Mouse (Mus musculus): ENCODE results near the gene Adgrl3. TPM values are rescaled to one million over a fixed set of nuclear protein-coding genes. Genes with fewer than 3 reads are reported as not detected.

Gene Adgrl3
- total and polyA plus RNA-seq, 3 experiments: 0.90 to 3.5 (median 3.4) TPM

DNA sequence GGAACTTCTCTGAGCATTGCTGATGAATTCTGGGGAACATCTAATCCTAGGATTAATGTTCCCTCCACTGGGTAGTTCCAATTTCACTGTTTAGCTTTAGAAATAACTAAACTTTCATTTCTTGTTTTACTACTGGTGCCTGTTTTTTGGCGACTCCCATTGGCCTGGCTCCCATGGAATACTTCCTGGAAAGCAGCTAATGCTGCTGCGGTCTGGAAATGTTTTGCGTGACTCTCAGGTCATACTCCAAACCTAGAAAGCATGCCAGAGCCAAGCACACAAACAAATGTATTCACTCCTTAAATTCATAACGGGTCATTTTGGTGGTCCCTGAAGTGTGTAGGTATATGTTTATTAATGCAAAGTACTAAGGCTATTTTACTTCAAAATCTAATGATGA is 666.9 kb downstream of the Adgrl3 start:
- intact Hi-C loops (cut with DNase I): no loop called here
- Histone ChIP-seq H3K4me3 (no peak overlapping the region), H3K9ac (ENCODE audit: low read depth, low read length) (no peak overlapping the region), H3K27ac (no peak overlapping the region), H3K36me3 (ENCODE audit: control insufficient read depth, insufficient read depth, low read length) (no peaks in the 10 kb centered on the region), H3K27me3 (ENCODE audit: control insufficient read depth, insufficient read depth, low read length) (no peaks in the 10 kb centered on the region), H3K4me1 (ENCODE audit: control insufficient read depth, insufficient read depth, low read length) (no peaks in the 10 kb centered on the region), H3K79me2 (replicated peaks; ENCODE audit: control insufficient read depth, insufficient read depth, low read length) (no peaks in the 10 kb centered on the region)
- peak; percentile 13 to 18 for DNase-seq
- TF ChIP-seq CTCF (IDR thresholded peaks at IDR 0.05): no peak
- no peak for TF ChIP-seq POLR2A (IDR thresholded peaks at IDR 0.05; ENCODE audit: insufficient read depth, low read depth, low read length)
- no peak for TF ChIP-seq EP300 (IDR thresholded peaks at IDR 0.05; ENCODE audit: insufficient read depth, low read depth, low read length)
- 50% methylated on average over 4 of the region's 4 CpGs for whole genome bisulfite sequencing

DNA sequence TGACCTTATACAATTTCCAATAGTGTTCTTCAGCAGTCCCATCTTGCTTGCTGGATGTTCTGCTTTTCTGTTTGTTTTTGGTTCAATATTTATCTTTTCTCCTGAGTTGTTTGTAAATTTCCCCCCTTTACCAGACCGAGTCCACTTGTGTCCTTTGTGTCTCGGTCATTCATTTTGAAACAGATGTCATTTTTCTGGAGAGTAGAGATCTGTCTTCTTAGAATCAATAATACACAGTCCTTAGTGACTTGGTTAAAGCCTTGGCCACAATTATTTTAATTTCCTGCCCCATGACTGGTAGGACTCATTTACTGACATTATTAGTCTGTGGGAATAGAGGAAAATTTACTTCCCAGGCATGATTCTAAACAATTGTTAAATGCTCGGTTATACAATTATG is 709.7 kb downstream of the Adgrl3 start:
- 57% methylated on average over 3 of the region's 3 CpGs for WGBS
- Histone ChIP-seq H3K4me1 (ENCODE audit: control insufficient read depth, insufficient read depth, low read length) (no peaks in the 10 kb centered on the region), H3K27me3 (ENCODE audit: control insufficient read depth, insufficient read depth, low read length) (no peaks in the 10 kb centered on the region), H3K79me2 (replicated peaks; ENCODE audit: control insufficient read depth, insufficient read depth, low read length) (no peaks in the 10 kb centered on the region), H3K36me3 (ENCODE audit: control insufficient read depth, insufficient read depth, low read length) (no peaks in the 10 kb centered on the region), H3K27ac (no peak overlapping the region), H3K4me3 (no peak overlapping the region), H3K9ac (ENCODE audit: low read depth, low read length) (no peak overlapping the region)
- intact Hi-C loops (cut with DNase I): no loop called here
- no peak for TF ChIP-seq POLR2A (IDR thresholded peaks at IDR 0.05; ENCODE audit: insufficient read depth, low read depth, low read length)
- no peak for TF ChIP-seq EP300 (IDR thresholded peaks at IDR 0.05; ENCODE audit: insufficient read depth, low read depth, low read length)
- no peak for TF ChIP-seq CTCF (IDR thresholded peaks at IDR 0.05)
- no peak for DNase-seq

DNA sequence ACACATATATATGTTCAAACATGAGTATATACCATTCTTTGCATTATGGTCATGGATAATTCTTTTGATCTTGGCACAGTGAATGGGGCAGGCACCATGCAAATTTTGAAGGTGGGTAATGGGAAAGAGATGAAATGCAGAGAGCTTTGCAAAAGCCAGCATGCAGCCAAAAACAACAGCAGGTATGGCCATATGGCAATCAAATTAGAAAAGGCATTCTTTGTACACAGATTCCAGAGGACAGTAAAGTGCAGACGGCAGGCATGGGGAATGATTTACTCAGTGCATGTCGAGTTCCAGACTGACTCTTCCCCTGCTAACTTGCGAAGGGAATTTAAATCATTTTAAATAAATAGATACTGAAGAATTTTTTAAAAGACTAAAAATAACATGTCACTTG is 716.1 kb downstream of the Adgrl3 start:
- TF ChIP-seq POLR2A (IDR thresholded peaks at IDR 0.05; ENCODE audit: insufficient read depth, low read depth, low read length): no peak
- no peak for TF ChIP-seq EP300 (IDR thresholded peaks at IDR 0.05; ENCODE audit: insufficient read depth, low read depth, low read length)
- TF ChIP-seq CTCF (IDR thresholded peaks at IDR 0.05): no peak
- intact Hi-C loops (cut with DNase I): no loop called here
- Histone ChIP-seq H3K9ac (ENCODE audit: low read depth, low read length) (no peak overlapping the region), H3K27me3 (ENCODE audit: control insufficient read depth, insufficient read depth, low read length) (no peaks in the 10 kb centered on the region), H3K4me1 (ENCODE audit: control insufficient read depth, insufficient read depth, low read length) (no peaks in the 10 kb centered on the region), H3K79me2 (replicated peaks; ENCODE audit: control insufficient read depth, insufficient read depth, low read length) (no peaks in the 10 kb centered on the region), H3K27ac (no peak overlapping the region), H3K4me3 (no peak overlapping the region), H3K36me3 (ENCODE audit: control insufficient read depth, insufficient read depth, low read length) (no peaks in the 10 kb centered on the region)
- 73% methylated on average over 3 of the region's 3 CpGs for WGBS
- no peak for DNase-seq

DNA sequence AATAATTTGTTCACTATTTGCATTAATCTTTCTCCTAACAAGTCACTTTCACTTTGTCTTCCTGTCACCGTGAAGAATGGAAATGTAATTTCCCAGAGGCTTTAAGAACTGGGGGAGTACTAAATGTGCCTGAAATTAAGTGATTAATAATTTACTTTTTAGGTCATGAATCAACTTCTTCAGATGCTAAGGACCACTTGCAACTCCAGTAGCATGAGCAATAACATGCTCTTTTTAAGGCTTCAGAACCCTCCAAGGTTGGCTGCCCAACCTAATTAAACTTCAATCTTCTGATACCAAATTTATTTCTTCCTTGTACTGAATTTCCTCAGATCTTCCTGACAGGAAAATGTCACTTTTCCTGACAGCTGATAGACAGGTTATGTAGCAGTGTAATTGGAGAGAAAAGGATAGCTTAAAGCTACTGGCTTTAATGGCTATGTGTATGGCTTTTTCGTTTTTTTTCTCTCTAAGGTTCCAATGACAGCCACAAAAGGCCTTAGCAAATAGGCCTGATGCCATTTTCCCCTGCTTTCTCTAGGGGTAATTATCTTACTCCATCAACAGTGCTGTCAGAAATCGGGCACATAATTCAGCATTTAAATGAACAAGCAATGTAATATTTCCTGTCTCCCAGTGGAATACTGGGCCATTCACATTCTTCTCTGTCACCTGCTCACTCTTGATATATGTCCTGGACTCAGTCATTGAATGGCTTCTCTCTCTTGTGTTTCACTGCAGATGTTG is 718.5 kb downstream of the Adgrl3 start:
- WGBS: 69% methylated on average over 3 of the region's 3 CpGs
- intact Hi-C loops (cut with DNase I): no loop called here
- Histone ChIP-seq H3K79me2 (replicated peaks; ENCODE audit: control insufficient read depth, insufficient read depth, low read length) (no peaks in the 10 kb centered on the region), H3K4me3 (no peak overlapping the region), H3K36me3 (ENCODE audit: control insufficient read depth, insufficient read depth, low read length) (no peaks in the 10 kb centered on the region), H3K9ac (ENCODE audit: low read depth, low read length) (no peak overlapping the region), H3K27me3 (ENCODE audit: control insufficient read depth, insufficient read depth, low read length) (no peaks in the 10 kb centered on the region), H3K4me1 (ENCODE audit: control insufficient read depth, insufficient read depth, low read length) (no peaks in the 10 kb centered on the region), H3K27ac (no peak overlapping the region)
- no peak for DNase-seq
- TF ChIP-seq CTCF (IDR thresholded peaks at IDR 0.05) (no peak), POLR2A (IDR thresholded peaks at IDR 0.05; ENCODE audit: insufficient read depth, low read depth, low read length) (no peak), EP300 (IDR thresholded peaks at IDR 0.05; ENCODE audit: insufficient read depth, low read depth, low read length) (no peak)

DNA sequence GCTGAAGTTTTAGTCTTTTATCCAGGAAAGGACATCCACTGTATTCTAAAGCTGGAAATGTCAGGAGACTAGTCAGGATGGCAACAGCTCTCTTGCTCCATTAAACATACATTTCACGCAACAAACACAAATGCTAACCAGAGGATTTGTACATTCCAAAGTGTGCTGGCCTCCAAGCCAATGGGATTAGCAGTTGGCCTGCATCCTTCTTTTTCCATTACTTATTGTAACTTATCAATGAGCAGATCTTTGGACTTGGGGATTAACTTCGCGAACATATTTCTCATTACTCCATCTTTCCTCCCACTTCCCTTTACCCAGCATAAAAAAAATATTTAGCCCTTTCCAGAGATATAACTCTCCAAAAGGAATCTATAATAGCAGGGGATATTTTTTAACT is 732.5 kb downstream of the Adgrl3 start:
- Histone ChIP-seq H3K36me3 (ENCODE audit: control insufficient read depth, insufficient read depth, low read length) (no peaks in the 10 kb centered on the region), H3K27ac (no peak overlapping the region), H3K27me3 (ENCODE audit: control insufficient read depth, insufficient read depth, low read length) (no peaks in the 10 kb centered on the region), H3K79me2 (replicated peaks; ENCODE audit: control insufficient read depth, insufficient read depth, low read length) (no peaks in the 10 kb centered on the region), H3K9ac (ENCODE audit: low read depth, low read length) (no peak overlapping the region), H3K4me1 (ENCODE audit: control insufficient read depth, insufficient read depth, low read length) (no peaks in the 10 kb centered on the region), H3K4me3 (no peak overlapping the region)
- intact Hi-C loops (cut with DNase I): no loop called here
- TF ChIP-seq POLR2A (IDR thresholded peaks at IDR 0.05; ENCODE audit: insufficient read depth, low read depth, low read length) (no peak), EP300 (IDR thresholded peaks at IDR 0.05; ENCODE audit: insufficient read depth, low read depth, low read length) (no peak), CTCF (IDR thresholded peaks at IDR 0.05) (no peak)
- DNase-seq: no peak
- WGBS: 78% methylated on average over 3 of the region's 3 CpGs

DNA sequence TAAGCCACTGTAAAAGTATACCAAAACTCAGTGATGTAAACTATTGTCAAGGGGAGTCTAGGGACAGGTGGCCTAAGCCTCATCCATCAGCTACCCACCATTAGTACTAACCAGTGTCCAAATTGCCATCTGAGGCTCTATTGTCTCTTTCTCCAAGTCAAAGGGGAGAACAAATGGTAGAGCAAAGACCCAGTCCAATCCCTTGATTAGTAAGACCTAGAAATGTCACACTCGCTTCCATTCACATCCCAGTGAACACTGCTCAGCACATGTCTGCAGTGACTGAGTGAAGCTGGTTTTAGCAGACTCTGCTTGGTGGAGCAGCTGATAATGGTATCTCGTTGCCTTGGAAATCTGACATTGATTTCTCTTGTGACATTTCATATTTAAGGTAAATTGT is 735.8 kb downstream of the Adgrl3 start:
- Histone ChIP-seq H3K4me3 (no peak overlapping the region), H3K27ac (no peak overlapping the region), H3K4me1 (ENCODE audit: control insufficient read depth, insufficient read depth, low read length) (no peaks in the 10 kb centered on the region), H3K9ac (ENCODE audit: low read depth, low read length) (no peak overlapping the region), H3K79me2 (replicated peaks; ENCODE audit: control insufficient read depth, insufficient read depth, low read length) (no peaks in the 10 kb centered on the region), H3K27me3 (ENCODE audit: control insufficient read depth, insufficient read depth, low read length) (no peaks in the 10 kb centered on the region), H3K36me3 (ENCODE audit: control insufficient read depth, insufficient read depth, low read length) (no peaks in the 10 kb centered on the region)
- intact Hi-C loops (cut with DNase I): no loop called here
- no peak for DNase-seq
- TF ChIP-seq POLR2A (IDR thresholded peaks at IDR 0.05; ENCODE audit: insufficient read depth, low read depth, low read length) (no peak), CTCF (IDR thresholded peaks at IDR 0.05) (no peak)
- WGBS: 74% methylated on average over 2 of the region's 2 CpGs

Data from heart, adult 2 months (tissue).